Mouse (Mus musculus) granulocyte monocyte progenitor cell, adult 5-6 weeks (primary cell): Measurements from ENCODE around the gene Coch. TPM values are rescaled to one million over a fixed set of nuclear protein-coding genes. Genes with fewer than 3 reads are reported as not detected.
"Not testable (repeated sequence)": the region's sequence is repeated elsewhere in the genome, so short reads cannot be mapped to it uniquely, and the experiment has no call there.

Experiments used
- ATAC-seq: replicated peaks from 2 replicates; pipeline ENCODE4 v1.8.0; 2016; ENCODE audit warnings: mild to moderate bottlenecking, moderate TSS enrichment, inconsistent platforms; ENCODE audit not compliant: poor library complexity, severe bottlenecking
- total RNA-seq, 2 experiments: library from RNA; stranded (forward) in 1 of 2; stranded (reverse) in 1 of 2; fragments of 200-712, 200-1000 nt in 1 of 2; fragments of >200 nt in 1 of 2; fragmentation: Nextera tagmentation in 1 of 2; gene quantifications; 2 replicates each; pipeline ENCODE4 v1.2.3; 2014 to 2017

Coch gene
- total RNA-seq (2014; fragmentation: Nextera tagmentation) (not detected in 2 replicates), total RNA-seq (2017) (not detected in 2 replicates)

- ATAC-seq, result peak; percentile 40
Measured at GRCm38 (mm10) chr12:51593229-51594029, at the start of gene Coch. Gene Coch, plus strand, starts transcription at chr12:51593341.

DNA sequence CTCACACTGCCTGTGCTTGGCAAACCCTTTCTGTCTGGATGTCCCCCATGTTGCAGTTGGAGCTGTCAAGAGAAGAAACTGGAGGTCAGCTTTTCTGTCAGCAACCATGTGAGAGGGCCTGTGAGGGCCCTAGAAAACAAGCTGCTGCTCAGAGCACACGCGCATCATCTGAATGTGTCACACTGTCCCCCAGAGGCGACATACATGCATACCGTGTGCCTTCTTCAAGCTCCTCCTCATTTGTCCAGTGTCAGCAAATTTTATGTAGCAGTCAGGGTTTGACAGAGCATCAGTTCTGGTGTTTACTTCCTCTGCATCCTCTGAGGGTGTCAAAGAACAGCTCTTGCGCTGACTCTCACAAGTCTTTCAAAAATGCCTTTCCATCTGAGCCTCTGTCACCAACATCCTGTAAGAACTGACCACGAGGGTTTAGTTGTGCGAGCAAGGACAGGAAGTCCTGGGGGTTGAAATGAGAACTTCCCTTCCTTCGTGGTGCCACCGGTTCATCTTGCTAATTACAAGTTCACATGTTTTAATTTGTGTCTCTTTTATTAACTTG lies 49.7 kb upstream of the Coch start:
- ATAC-seq, result no peak

DNA sequence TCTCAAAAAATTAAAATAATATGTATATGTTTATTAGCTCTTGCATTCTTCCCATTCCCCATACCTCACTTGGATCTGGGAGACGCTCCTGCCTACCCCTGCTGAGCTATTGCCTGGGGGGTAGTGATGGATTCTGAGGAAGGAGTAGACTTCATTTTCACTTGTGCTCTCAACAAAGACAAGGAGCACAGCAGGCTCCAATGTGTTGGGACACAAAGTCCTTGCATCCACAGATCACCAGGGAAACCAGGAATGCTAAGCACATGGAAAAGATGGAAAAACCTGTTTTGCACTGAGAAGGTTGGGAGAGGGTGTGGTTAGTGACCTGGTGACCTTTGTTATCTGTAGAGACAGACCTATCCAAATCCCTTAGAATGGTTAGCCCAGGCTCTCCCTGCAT lies 38.1 kb upstream of the Coch start:
- ATAC-seq, result no peak

GRCm38 (mm10) chr12:51561416-51561815 lies 31.7 kb upstream of the Coch start:
- no peak for ATAC-seq

- no peak for ATAC-seq
Measured at GRCm38 (mm10) chr12:51567225-51567624, 25.9 kb upstream of the Coch start.

GRCm38 (mm10) chr12:51569472-51569871 lies 23.7 kb upstream of the Coch start:
- no peak for ATAC-seq

GRCm38 (mm10) chr12:51569944-51570343 lies 23.2 kb upstream of the Coch start:
- ATAC-seq, result no peak

DNA sequence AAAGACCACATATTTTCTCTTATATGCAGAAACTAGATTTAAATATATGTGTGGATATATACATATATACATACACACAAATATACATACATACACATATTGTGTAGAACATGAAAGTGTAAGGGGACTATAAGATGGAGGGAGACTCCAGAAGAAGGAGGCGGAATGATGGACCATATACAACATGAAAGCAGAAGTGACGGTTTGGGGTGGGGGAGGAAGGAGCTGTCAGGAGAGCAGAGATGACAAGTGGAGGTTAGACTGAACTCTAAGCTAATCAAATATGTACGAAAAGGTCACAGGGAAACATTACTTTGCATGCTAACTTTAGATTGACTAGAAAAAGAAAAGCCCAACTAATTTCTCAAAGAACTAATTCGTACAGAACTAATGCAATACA lies 20.5 kb upstream of the Coch start:
- no peak for ATAC-seq

DNA sequence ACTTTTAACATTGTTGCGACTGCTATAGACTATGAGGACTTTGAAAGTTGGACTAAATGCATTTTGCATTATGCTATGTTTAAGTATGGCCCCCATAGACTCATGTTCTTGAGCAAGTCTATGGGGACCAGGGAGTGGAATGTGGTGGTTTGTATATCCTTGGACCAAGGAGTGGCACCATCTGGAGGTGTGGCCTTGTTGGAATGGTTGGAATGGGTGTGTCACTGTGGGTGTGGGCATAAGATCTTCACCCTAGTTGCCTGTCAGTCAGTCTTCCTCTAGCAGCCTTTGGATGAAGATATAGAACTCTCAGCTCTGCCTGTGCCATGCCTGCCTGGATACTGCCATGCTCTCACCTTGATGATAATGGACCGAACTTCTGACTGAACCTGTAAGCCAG lies 15.3 kb upstream of the Coch start:
- ATAC-seq, result not testable (repeated sequence)

GRCm38 (mm10) chr12:51589263-51589662 lies 3.9 kb upstream of the Coch start:
- no peak for ATAC-seq

- peak; percentile 22 for ATAC-seq
Measured at GRCm38 (mm10) chr12:51591921-51592320, 1.2 kb upstream of the Coch start.

DNA sequence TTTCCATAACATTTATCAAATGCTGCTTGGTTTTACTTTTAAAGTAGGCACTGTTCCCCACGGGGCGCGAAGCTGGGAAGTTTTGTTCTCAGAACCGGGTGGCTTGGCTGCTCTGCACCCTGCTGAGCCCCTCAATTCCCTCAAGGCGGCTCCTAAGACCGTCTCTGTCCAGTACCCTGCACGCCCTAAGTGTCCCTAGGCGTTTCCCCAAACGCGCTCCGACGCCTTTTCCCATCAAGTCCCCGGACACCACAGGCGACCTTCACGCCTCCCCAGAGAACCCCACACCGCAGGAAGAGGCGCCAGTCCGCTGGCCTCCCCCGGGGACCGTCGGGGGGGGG lies 283 bp upstream of the Coch start:
- peak; percentile 40 for ATAC-seq

GRCm38 (mm10) chr12:51594030-51594470 lies 909 bp downstream of the Coch start:
- ATAC-seq, result no peak

DNA sequence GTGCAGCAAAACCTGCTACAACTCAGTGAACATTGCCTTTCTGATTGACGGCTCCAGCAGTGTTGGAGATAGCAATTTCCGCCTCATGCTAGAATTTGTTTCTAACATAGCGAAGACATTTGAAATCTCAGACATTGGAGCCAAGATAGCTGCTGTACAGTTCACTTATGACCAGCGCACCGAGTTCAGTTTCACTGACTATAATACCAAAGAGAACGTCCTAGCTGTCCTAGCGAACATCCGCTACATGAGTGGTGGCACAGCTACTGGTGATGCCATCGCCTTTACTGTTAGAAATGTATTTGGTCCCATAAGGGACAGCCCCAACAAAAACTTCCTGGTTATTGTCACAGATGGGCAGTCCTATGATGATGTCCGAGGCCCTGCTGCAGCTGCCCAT lies 10.2 kb downstream of the Coch start:
- ATAC-seq, result no peak

- ATAC-seq, result no peak
Measured at GRCm38 (mm10) chr12:51606138-51606537, 13.0 kb downstream of the Coch start.

GRCm38 (mm10) chr12:51612361-51612760 lies 19.2 kb downstream of the Coch start:
- no peak for ATAC-seq

DNA sequence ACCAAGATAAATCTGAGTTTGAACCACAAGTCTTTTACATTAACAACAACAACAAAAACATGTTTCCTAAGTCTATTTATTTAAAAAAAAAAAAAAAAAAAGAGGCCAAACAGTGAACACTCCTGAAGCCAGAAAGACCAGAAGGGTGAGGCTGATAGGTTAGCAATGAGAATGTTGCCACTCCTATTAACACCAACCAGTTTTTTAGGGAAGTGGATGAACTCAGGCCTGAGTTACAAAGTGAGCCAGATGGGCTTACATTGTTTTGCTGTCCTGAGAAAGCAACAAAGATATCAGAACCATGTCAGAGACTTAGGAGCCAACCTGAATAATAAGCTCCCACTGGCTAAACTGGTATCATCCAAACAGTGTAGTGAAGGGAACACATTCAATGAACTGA lies 27.4 kb downstream of the Coch start:
- no peak for ATAC-seq

- ATAC-seq, result no peak
Measured at GRCm38 (mm10) chr12:51621161-51621560, 28.0 kb downstream of the Coch start.

GRCm38 (mm10) chr12:51622670-51623365 lies 29.7 kb downstream of the Coch start:
- no peak for ATAC-seq

DNA sequence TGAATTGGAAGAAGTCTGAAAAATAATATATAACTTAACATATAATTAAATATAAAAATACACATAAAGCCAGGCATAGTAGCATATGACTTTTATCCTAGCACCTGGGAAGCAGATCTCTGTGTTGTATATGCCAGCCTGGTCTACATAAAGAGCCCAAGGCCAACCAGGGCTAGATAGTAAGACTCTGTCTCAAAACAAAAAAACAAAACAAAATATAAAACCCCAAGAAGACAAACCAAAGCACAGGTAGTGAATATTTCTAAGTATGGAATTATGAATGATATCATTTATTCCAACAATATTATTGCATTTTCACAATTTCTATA lies 30.2 kb downstream of the Coch start:
- no peak for ATAC-seq

DNA sequence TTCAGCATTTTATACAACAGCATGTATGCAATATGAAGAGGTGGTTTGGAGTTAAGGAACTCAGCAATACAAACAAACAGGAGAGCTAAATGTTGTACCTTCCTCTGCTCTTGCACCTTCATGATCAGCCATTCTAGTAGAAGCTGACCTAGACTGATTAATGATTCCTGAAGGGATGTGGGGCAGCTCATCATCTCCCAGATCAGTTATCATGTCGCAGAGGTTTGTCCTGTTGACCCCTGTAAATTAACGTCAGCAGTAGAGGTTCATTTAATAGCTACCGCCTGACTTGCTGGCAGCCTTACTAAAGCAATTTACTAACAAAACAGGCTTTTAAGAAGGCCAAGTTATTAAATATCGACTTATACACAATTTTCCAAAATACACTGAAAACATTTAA lies 40.3 kb downstream of the Coch start:
- ATAC-seq, result no peak

DNA sequence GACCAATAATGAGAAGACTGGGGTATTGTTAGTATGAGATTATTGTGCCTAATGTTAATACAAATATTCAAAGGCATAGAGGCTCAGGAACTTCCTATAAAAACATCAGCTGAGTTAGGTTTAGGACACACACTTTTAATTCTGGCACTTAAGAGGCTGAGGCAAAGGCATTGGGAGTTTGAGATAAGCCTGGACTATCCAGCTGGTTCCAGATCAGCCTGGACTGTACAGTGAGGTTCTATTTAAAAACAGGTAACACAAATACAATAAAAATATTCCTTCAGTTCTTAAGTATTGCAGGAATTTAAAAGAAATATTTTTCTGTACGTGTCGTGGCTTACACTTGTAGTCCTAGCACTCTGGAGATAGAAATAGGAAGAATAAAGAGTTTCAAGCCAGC lies 43.1 kb downstream of the Coch start:
- no peak for ATAC-seq
